Mouse (Mus musculus): ENCODE measurements at regions not wholly inside any gene's neighbourhood (a gene's known extent, or its start where the extent isn't known, plus 50 kb on each side); places are given as distances from the start of the nearest gene placed in this dataset.

DNA sequence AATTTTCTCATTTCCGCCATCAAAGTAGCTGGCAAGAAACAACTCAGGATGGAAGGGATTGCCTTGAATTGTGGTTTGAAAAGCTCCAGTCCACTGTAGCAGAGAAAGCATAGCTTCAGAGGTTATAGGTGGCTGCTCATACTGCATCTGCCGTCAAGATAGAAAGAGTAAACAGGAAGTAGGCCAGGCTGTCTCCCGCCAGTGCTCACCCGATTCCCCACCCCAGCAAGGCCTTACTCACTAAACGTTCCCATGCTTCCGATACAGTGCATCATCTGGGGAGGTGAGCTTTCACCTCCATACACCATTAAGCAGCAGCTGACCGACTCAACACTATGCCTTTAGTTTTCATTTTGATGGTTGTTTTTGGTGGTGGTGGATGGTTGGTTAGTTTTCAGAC, 119.3 kb upstream of the Btg1 start:
- H3K4me2 ChIP-seq (replicated peaks): no peak overlapping the region
- no peaks in the 10 kb centered on the region for H3K36me3 ChIP-seq
- no peaks in the 10 kb centered on the region for H3K27me3 ChIP-seq
- H3K4me3 ChIP-seq: no peak overlapping the region
- H3K9me3 ChIP-seq: no peaks in the 10 kb centered on the region
- 82% methylated on average over 7 of the region's 7 CpGs for WGBS
- no peak overlapping the region for H3K9ac ChIP-seq (replicated peaks)
- no peak overlapping the region for H3K27ac ChIP-seq (replicated peaks)
- ATAC-seq (ENCODE audit: low FRiP score, low read depth): no peak
- H3K4me1 ChIP-seq: peaks cover 6% of the 10 kb centered on the region; the same call in 1 of the 2 replicates

DNA sequence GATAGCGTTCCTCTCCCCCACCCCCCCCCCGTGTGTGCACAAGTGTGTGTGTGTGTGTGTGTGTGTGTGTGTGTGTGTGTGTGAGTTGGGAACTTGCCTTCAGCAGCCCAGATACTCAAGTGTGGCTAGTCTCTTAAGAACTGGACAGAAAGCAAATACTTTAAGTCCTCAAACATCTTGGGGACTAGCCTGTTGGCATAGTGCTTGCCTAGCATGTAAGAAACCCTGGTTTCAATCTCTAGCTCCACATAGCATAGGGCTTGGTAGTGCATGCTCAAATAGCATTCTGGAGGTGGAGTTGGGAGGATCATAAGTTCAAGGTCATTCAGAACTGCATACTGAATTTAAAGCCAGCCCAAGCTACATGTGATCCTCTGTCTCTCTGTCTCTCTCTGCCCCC, 117.5 kb upstream of the Btg1 start:
- no peak overlapping the region for H3K4me2 ChIP-seq (replicated peaks)
- H3K27ac ChIP-seq (replicated peaks): no peak overlapping the region
- no peak for ATAC-seq (ENCODE audit: low FRiP score, low read depth)
- peaks cover 1% of the 10 kb centered on the region; the same call in 1 of the 2 replicates for H3K4me1 ChIP-seq
- no peak overlapping the region for H3K9ac ChIP-seq (replicated peaks)
- H3K36me3 ChIP-seq: no peaks in the 10 kb centered on the region
- H3K4me3 ChIP-seq: no peak overlapping the region
- H3K9me3 ChIP-seq: no peaks in the 10 kb centered on the region
- H3K27me3 ChIP-seq: no peaks in the 10 kb centered on the region
- 87% methylated on average over 2 of the region's 2 CpGs for WGBS

DNA sequence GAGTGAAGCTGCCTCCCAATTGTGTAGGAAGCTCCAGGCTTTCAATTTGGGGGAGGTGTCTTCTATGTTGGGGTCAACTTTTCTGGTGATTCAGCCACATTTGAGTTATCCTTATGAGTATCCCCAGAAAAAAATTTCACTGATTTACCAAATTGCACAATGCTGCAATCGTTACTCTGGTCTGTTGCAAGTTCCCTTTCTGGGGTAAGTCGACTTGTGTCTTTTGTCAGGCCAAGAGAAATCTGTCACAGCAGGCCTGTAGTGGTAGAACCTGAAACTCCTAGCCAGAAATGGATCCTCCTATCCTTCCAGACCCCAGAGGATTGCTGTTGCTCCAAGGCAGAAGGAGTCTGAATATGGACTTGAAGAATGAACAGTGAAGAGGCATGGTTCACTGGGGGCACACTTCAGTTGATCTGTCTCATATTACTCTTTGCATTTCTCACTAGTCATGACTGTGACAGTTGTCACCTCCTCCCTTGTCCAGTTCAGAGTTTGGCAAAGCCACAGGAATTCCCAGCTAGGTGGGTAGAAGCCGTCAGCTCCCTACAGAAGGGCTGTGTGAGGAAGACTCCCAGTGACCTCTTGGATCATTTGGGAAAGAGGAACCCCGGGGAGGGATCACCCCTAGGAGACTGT, 114.6 kb upstream of the Btg1 start:
- no peaks in the 10 kb centered on the region for H3K36me3 ChIP-seq
- 80% methylated on average over 4 of the region's 4 CpGs for whole genome bisulfite sequencing

DNA sequence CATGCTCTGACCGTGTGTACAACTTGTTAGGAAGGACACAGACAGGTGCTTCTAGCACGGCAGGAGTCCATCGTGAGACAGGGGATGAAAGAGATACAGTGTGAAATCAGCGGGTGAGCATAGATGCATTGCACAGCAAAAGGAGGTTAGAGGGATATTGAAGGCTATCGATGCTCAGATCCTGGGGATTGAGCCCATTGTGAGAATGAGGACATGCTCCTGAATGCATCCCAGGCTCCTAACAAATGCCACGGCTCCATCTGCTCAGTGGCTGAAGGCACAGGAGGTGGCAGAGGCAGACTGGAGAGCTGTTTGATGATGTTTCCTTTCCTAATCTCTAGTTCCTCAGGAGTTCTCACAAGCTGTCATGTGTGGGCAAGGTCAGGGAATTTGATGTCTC, 114.1 kb upstream of the Btg1 start:
- no peaks in the 10 kb centered on the region for H3K9me3 ChIP-seq
- no peak for ATAC-seq (ENCODE audit: low FRiP score, low read depth)
- H3K27ac ChIP-seq (replicated peaks): no peak overlapping the region
- H3K36me3 ChIP-seq: no peaks in the 10 kb centered on the region
- no peaks in the 10 kb centered on the region for H3K4me1 ChIP-seq
- H3K9ac ChIP-seq (replicated peaks): no peak overlapping the region
- WGBS: 79% methylated on average over 6 of the region's 6 CpGs
- H3K4me2 ChIP-seq (replicated peaks): no peak overlapping the region
- no peaks in the 10 kb centered on the region for H3K27me3 ChIP-seq
- no peak overlapping the region for H3K4me3 ChIP-seq

More for the DNA sequence above, 114.6 kb upstream of the Btg1 start:
- Histone ChIP-seq H3K9me3 (no peaks in the 10 kb centered on the region), H3K4me3 (no peak overlapping the region), H3K27ac (replicated peaks) (no peak overlapping the region), H3K27me3 (no peaks in the 10 kb centered on the region), H3K9ac (replicated peaks) (no peak overlapping the region), H3K4me2 (replicated peaks) (no peak overlapping the region), H3K4me1 (no peaks in the 10 kb centered on the region)
- no peak for ATAC-seq (ENCODE audit: low FRiP score, low read depth)

DNA sequence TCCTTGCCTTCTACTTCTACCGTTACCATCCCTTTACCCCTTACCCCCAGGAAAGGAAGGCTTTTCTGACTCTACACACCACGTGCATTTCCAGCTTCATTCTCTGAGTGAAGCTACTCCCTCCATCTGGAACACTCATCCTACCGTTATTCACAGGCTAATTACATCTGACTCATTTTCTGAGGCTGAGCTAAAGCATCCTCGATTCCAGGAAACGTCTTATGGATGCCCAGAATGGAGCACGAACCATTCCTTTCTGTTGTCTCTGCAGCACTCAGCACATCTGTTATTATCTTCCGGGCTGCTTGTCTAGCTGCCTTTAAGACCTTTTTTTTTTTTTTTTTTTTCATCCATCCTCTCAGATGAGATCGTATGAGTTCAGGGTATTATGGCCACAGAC, 112.5 kb upstream of the Btg1 start:
- H3K9ac ChIP-seq (replicated peaks): no peak overlapping the region
- no peaks in the 10 kb centered on the region for H3K36me3 ChIP-seq
- H3K4me2 ChIP-seq (replicated peaks): no peak overlapping the region
- no peaks in the 10 kb centered on the region for H3K27me3 ChIP-seq
- H3K9me3 ChIP-seq: no peaks in the 10 kb centered on the region
- no peak for ATAC-seq (ENCODE audit: low FRiP score, low read depth)
- WGBS: 85% methylated on average over 8 of the region's 8 CpGs
- H3K4me3 ChIP-seq: no peak overlapping the region
- H3K27ac ChIP-seq (replicated peaks): no peak overlapping the region
- H3K4me1 ChIP-seq: no peaks in the 10 kb centered on the region

DNA sequence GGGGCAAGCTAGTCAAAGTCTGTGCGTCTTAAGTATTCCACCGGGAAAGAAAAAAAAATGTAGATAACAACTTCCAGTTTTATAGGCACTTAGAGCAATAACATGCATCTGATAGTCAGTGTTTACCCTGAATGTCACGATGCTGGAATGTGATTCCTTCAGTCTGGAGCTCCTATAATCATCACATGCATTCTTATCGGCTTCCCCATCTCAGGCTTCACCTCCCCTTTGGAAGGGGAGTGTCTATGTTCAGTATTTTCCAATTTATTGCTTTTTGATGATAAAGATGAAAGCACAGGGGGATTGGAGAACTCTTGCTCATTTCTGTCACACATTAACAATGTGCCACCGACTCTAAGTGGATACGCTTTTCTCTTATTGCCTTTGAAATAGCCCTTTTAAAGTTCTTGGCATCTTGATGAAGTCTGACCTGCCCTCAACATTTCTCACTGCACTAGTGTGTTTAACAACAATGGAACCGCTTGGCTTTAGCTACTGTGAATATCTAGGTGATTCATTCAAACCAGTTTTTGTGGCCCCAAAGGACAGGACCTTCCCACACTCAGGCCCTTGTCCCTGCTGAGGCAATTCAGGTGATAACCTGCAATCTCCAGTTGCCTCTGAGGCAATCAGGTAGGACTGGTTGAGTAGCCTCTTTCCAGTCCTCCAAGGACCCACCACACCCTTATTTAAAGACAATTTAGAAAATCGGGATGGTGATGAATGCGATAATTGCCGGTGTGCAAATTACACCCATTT, 101.5 kb upstream of the Btg1 start:
- no peak overlapping the region for H3K4me2 ChIP-seq (replicated peaks)
- no peaks in the 10 kb centered on the region for H3K4me1 ChIP-seq
- H3K9me3 ChIP-seq: no peaks in the 10 kb centered on the region
- H3K9ac ChIP-seq (replicated peaks): no peak overlapping the region
- H3K27ac ChIP-seq (replicated peaks): no peak overlapping the region
- H3K27me3 ChIP-seq: no peaks in the 10 kb centered on the region
- no peak overlapping the region for H3K4me3 ChIP-seq
- H3K36me3 ChIP-seq: no peaks in the 10 kb centered on the region
- ATAC-seq (ENCODE audit: low FRiP score, low read depth): no peak
- 90% methylated on average over 10 of the region's 10 CpGs for WGBS

DNA sequence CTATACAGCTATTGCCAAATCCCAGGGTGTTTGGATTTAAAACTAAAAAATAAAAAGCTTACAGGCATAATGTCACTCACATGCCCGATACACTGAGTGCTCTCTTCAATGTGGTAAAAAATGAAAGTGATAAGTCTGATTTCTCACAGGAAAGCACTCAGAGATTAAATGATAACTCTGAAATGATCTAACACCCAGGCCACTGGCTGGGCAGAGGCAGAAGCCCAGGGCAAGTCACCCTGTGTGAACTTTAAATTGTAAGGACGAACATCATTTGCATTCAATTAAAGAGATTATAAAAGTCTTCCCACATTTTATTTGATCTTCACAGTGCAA, 100.9 kb upstream of the Btg1 start:
- ATAC-seq (ENCODE audit: low FRiP score, low read depth): no peak
- 0 out of 2 replicates have a peak, but pooled peaks cover under 1% of the 10 kb centered on the region for H3K4me1 ChIP-seq
- no peaks in the 10 kb centered on the region for H3K36me3 ChIP-seq
- H3K27me3 ChIP-seq: no peaks in the 10 kb centered on the region
- no peak overlapping the region for H3K4me3 ChIP-seq
- no peak overlapping the region for H3K27ac ChIP-seq (replicated peaks)
- H3K4me2 ChIP-seq (replicated peaks): no peak overlapping the region
- no peak overlapping the region for H3K9ac ChIP-seq (replicated peaks)
- H3K9me3 ChIP-seq: no peaks in the 10 kb centered on the region
- 85% methylated on average over 2 of the region's 2 CpGs for WGBS

DNA sequence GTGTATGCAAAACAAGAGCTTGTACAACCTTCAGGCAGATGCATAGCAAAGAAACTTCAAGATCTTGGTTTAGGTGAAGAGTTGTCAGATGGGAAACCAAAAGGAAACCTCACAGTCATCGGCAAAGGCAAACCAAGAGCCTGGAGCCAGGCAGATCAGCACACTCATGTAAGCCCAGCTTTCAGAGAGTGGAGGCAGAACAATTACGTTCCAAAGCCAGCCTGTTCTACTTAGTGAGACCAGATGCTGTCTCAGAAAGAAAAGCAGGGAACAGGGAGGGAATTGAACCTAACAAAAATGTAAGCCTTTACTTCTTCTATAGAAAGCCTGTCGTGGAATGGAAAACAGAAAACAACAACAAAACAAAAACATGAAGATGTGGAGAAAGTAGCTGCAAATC, 97.4 kb upstream of the Btg1 start:
- no peak for ATAC-seq (ENCODE audit: low FRiP score, low read depth)
- no peak overlapping the region for H3K4me2 ChIP-seq (replicated peaks)
- no peaks in the 10 kb centered on the region for H3K9me3 ChIP-seq
- no peaks in the 10 kb centered on the region for H3K27me3 ChIP-seq
- peaks cover 11% of the 10 kb centered on the region for H3K4me1 ChIP-seq
- H3K27ac ChIP-seq (replicated peaks): no peak overlapping the region
- no peaks in the 10 kb centered on the region for H3K36me3 ChIP-seq
- no peak overlapping the region for H3K4me3 ChIP-seq
- WGBS: 77% methylated on average over 3 of the region's 3 CpGs
- no peak overlapping the region for H3K9ac ChIP-seq (replicated peaks)

DNA sequence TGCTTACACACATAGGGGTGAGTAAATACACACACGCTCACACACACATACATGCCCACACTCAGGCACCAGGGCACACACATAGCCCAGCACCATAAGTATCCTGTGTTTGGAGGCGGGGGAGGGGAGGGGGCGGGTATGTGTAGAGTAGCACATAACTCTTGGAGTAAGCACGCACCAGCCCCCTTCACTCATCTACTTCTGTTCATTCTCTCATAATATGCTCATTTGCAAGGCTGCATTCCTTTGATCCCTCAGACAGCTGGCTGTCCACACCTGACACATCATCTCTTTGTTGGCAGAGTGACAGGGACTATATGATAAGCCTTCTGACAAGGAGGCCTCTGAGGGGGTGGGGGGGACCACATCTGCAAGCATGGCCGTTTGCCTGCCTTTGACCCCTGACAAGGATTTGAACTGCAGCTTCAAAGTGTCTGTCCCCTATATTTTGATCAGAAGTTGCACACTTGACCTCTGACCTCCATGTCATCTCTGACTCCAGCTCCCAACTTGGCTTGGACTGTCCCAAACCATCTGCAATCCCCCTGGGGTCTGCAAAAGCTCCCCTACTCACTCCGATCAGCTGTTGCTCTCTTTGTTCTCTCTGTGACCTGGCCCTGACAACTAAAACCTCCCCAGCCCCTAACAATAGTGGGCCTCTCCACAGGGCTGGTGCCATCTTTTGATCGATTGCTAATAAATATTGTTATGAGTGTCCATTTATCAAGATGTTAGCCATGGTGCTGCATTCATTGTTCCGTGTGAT, 95.6 kb upstream of the Btg1 start:
- no peak overlapping the region for H3K4me3 ChIP-seq
- no peak overlapping the region for H3K4me2 ChIP-seq (replicated peaks)
- no peaks in the 10 kb centered on the region for H3K27me3 ChIP-seq
- 72% methylated on average over 8 of the region's 8 CpGs for WGBS
- no peaks in the 10 kb centered on the region for H3K9me3 ChIP-seq
- H3K9ac ChIP-seq (replicated peaks): no peak overlapping the region
- no peak for ATAC-seq (ENCODE audit: low FRiP score, low read depth)
- H3K27ac ChIP-seq (replicated peaks): no peak overlapping the region
- H3K36me3 ChIP-seq: no peaks in the 10 kb centered on the region
- peaks cover 16% of the 10 kb centered on the region for H3K4me1 ChIP-seq

DNA sequence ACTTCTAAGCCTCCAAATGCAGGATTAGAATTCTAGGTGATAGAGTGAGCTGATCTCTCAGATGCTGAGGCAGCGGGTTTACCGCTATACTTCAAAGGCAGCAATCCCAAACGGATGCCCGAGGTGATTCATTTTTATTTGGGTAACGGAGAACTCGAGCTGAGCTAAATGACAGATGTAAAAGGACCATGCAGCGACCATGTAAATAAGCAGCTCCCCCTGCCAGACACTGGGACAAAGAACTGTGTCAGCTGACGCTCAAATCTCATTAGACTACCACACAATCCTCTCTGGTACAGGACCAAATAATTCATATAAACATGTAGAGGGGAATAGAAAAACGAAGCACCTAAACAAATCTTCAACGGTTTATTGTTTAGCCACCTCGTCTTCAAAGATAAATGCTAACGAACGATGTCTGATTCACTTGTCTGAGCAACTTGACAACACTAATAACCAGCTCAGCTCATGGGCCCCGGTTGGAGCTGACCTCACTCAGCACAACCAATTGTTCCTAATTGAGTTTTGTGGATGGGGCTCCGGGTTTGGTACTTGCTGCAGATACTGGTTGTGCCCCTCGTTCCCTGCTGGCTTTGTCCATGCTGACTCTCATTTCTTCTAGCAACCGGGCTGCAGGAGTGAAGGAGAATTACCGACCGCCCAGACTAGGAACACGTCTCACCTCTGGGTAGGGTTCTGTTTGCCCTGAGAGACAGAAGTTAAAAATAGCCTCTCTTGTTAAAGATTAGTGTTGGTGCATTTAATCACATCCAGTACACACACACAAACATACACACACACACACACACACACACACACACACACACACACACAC, 92.6 kb upstream of the Btg1 start:
- Histone ChIP-seq H3K9ac (replicated peaks) (no peak overlapping the region), H3K4me1 (peaks cover 16% of the 10 kb centered on the region), H3K27ac (replicated peaks) (peak overlapping the region; percentile 75), H3K36me3 (no peaks in the 10 kb centered on the region), H3K4me2 (replicated peaks) (peak overlapping the region; percentile 33), H3K4me3 (0 out of 2 replicates have a peak overlapping the region, but pooled peaks have one; percentile 7), H3K27me3 (no peaks in the 10 kb centered on the region), H3K9me3 (no peaks in the 10 kb centered on the region)
- ATAC-seq (ENCODE audit: low FRiP score, low read depth): peak; percentile 88
- 26% methylated on average over 20 of the region's 20 CpGs for WGBS

DNA sequence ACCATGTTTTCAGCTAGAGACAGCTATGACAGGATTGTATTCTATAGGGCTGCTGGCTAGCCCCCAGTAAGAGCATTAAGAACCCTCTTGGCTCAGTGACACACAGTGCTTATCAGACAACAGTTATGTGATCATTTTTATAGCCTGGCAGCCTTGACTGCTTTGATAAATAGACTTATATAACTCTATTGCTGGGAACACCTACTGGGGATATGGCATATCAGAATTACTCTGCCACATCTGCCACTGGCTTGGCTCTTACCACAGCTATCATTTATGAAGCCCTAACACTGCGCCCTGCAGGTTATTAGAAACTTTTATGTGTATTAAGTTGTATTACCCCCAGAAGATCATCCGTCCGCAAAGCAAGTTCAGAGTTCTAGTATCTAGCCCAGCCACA, 88.9 kb upstream of the Btg1 start:
- H3K4me2 ChIP-seq (replicated peaks): no peak overlapping the region
- no peak overlapping the region for H3K9ac ChIP-seq (replicated peaks)
- no peak overlapping the region for H3K4me3 ChIP-seq
- no peak for ATAC-seq (ENCODE audit: low FRiP score, low read depth)
- no peaks in the 10 kb centered on the region for H3K27me3 ChIP-seq
- no peak overlapping the region for H3K27ac ChIP-seq (replicated peaks)
- no peaks in the 10 kb centered on the region for H3K9me3 ChIP-seq
- no peaks in the 10 kb centered on the region for H3K36me3 ChIP-seq
- 91% methylated on average over 3 of the region's 3 CpGs for WGBS
- H3K4me1 ChIP-seq: peaks cover 12% of the 10 kb centered on the region
